Mouse (Mus musculus): ENCODE results near the gene Jpt2. TPM values are rescaled to one million over a fixed set of nuclear protein-coding genes. Genes with fewer than 3 reads are reported as not detected.
A peak's percentile ranks its signal among the peaks of the same experiment; 100 is the strongest.
"Not testable (repeated sequence)": the region's sequence is repeated elsewhere in the genome, so short reads cannot be mapped to it uniquely, and the experiment has no call there.

Gene Jpt2
- polyA plus RNA-seq, 1 experiment = 220 TPM

GRCm38 (mm10) chr17:24943036-24943435 is 17.5 kb downstream of the Jpt2 start:
- Histone ChIP-seq H3K27ac (ENCODE audit: insufficient read depth, low read length) (no peak overlapping the region), H3K4me3 (ENCODE audit: low read depth, low read length) (no peak overlapping the region), H3K9me3 (replicated peaks; ENCODE audit: control insufficient read depth, insufficient read depth, low read length, poor library complexity, severe bottlenecking) (no peaks in the 10 kb centered on the region), H3K4me1 (ENCODE audit: control insufficient read depth, insufficient read depth, low read length) (no peaks in the 10 kb centered on the region), H3K27me3 (ENCODE audit: control insufficient read depth, insufficient read depth, low read length, poor library complexity, severe bottlenecking) (no peaks in the 10 kb centered on the region), H3K9ac (ENCODE audit: low read depth, poor library complexity, severe bottlenecking) (no peak overlapping the region), H3K36me3 (ENCODE audit: control insufficient read depth, insufficient read depth, low read length, poor library complexity, severe bottlenecking) (peaks cover 46% of the 10 kb centered on the region)
- no peak for TF ChIP-seq EP300 (IDR thresholded peaks at IDR 0.05; ENCODE audit: insufficient read depth, low read depth, low read length)
- TF ChIP-seq POLR2A (IDR thresholded peaks at IDR 0.05; ENCODE audit: insufficient read depth, low read length) = no peak
- TF ChIP-seq CTCF (IDR thresholded peaks at IDR 0.05; ENCODE audit: low read depth, low read length) = no peak

GRCm38 (mm10) chr17:24942453-24942852 is 18.0 kb downstream of the Jpt2 start:
- H3K4me1 ChIP-seq (ENCODE audit: control insufficient read depth, insufficient read depth, low read length); H3K4me3 ChIP-seq (ENCODE audit: low read depth, low read length); H3K9ac ChIP-seq (ENCODE audit: low read depth, poor library complexity, severe bottlenecking); H3K27ac ChIP-seq (ENCODE audit: insufficient read depth, low read length); H3K9me3 ChIP-seq (replicated peaks; ENCODE audit: control insufficient read depth, insufficient read depth, low read length, poor library complexity, severe bottlenecking); H3K27me3 ChIP-seq (ENCODE audit: control insufficient read depth, insufficient read depth, low read length, poor library complexity, severe bottlenecking): not testable (repeated sequence)
- peaks cover 40% of the 10 kb centered on the region for H3K36me3 ChIP-seq (ENCODE audit: control insufficient read depth, insufficient read depth, low read length, poor library complexity, severe bottlenecking)
- peak; percentile 50 for TF ChIP-seq CTCF (IDR thresholded peaks at IDR 0.05; ENCODE audit: low read depth, low read length)

GRCm38 (mm10) chr17:24937266-24937665 is 23.2 kb downstream of the Jpt2 start:
- H3K9ac ChIP-seq (ENCODE audit: low read depth, poor library complexity, severe bottlenecking) = peak overlapping the region; percentile 9
- H3K36me3 ChIP-seq (ENCODE audit: control insufficient read depth, insufficient read depth, low read length, poor library complexity, severe bottlenecking) = peaks cover 6% of the 10 kb centered on the region
- no peaks in the 10 kb centered on the region for H3K4me1 ChIP-seq (ENCODE audit: control insufficient read depth, insufficient read depth, low read length)
- H3K4me3 ChIP-seq (ENCODE audit: low read depth, low read length) = peak overlapping the region; percentile 91
- H3K27me3 ChIP-seq (ENCODE audit: control insufficient read depth, insufficient read depth, low read length, poor library complexity, severe bottlenecking) = no peaks in the 10 kb centered on the region
- H3K9me3 ChIP-seq (replicated peaks; ENCODE audit: control insufficient read depth, insufficient read depth, low read length, poor library complexity, severe bottlenecking) = no peaks in the 10 kb centered on the region
- TF ChIP-seq EP300 (IDR thresholded peaks at IDR 0.05; ENCODE audit: insufficient read depth, low read depth, low read length) = no peak
- TF ChIP-seq POLR2A (IDR thresholded peaks at IDR 0.05; ENCODE audit: insufficient read depth, low read length) = no peak
- no peak for TF ChIP-seq CTCF (IDR thresholded peaks at IDR 0.05; ENCODE audit: low read depth, low read length)
- 0 out of 2 replicates have a peak overlapping the region, but pooled peaks have one; percentile 33 for H3K27ac ChIP-seq (ENCODE audit: insufficient read depth, low read length)

- Histone ChIP-seq H3K4me3 (ENCODE audit: low read depth, low read length) (peak within 1 kb of the TSS; percentile 91), H3K9ac (ENCODE audit: low read depth, poor library complexity, severe bottlenecking) (peak within 1 kb of the TSS; percentile 9), H3K27ac (ENCODE audit: insufficient read depth, low read length) (0 out of 2 replicates have a peak within 1 kb of the TSS, but pooled peaks have one; percentile 33), H3K4me1 (ENCODE audit: control insufficient read depth, insufficient read depth, low read length) (no peaks in the 10 kb centered on the region), H3K36me3 (ENCODE audit: control insufficient read depth, insufficient read depth, low read length, poor library complexity, severe bottlenecking) (peaks cover 3% of the 10 kb centered on the region), H3K27me3 (ENCODE audit: control insufficient read depth, insufficient read depth, low read length, poor library complexity, severe bottlenecking) (no peaks in the 10 kb centered on the region), H3K9me3 (replicated peaks; ENCODE audit: control insufficient read depth, insufficient read depth, low read length, poor library complexity, severe bottlenecking) (no peaks in the 10 kb centered on the region)
- TF ChIP-seq EP300 (IDR thresholded peaks at IDR 0.05; ENCODE audit: insufficient read depth, low read depth, low read length) = 0 out of 2 replicates have a peak, but pooled peaks have one; percentile 40
- TF ChIP-seq CTCF (IDR thresholded peaks at IDR 0.05; ENCODE audit: low read depth, low read length) = peak; percentile 35
- peak; percentile 96 for TF ChIP-seq POLR2A (IDR thresholded peaks at IDR 0.05; ENCODE audit: insufficient read depth, low read length)
These were observed 23.9 kb downstream of the Jpt2 start, which contains the start of gene Mapk8ip3 for GRCm38 (mm10) chr17:24936259-24937237. Gene Mapk8ip3 (minus strand): TSS chr17:24936977.

GRCm38 (mm10) chr17:24935666-24936065 is 24.8 kb downstream of the Jpt2 start:
- TF ChIP-seq POLR2A (IDR thresholded peaks at IDR 0.05; ENCODE audit: insufficient read depth, low read length) = no peak
- no peak for TF ChIP-seq CTCF (IDR thresholded peaks at IDR 0.05; ENCODE audit: low read depth, low read length)
- TF ChIP-seq EP300 (IDR thresholded peaks at IDR 0.05; ENCODE audit: insufficient read depth, low read depth, low read length) = no peak

GRCm38 (mm10) chr17:24934926-24935325 is 25.6 kb downstream of the Jpt2 start:
- H3K36me3 ChIP-seq (ENCODE audit: control insufficient read depth, insufficient read depth, low read length, poor library complexity, severe bottlenecking) = 0 out of 2 replicates have a peak, but pooled peaks cover 2% of the 10 kb centered on the region
- H3K4me1 ChIP-seq (ENCODE audit: control insufficient read depth, insufficient read depth, low read length) = no peaks in the 10 kb centered on the region
- no peak overlapping the region for H3K4me3 ChIP-seq (ENCODE audit: low read depth, low read length)
- TF ChIP-seq EP300 (IDR thresholded peaks at IDR 0.05; ENCODE audit: insufficient read depth, low read depth, low read length) (no peak), POLR2A (IDR thresholded peaks at IDR 0.05; ENCODE audit: insufficient read depth, low read length) (no peak), CTCF (IDR thresholded peaks at IDR 0.05; ENCODE audit: low read depth, low read length) (no peak)
- no peaks in the 10 kb centered on the region for H3K27me3 ChIP-seq (ENCODE audit: control insufficient read depth, insufficient read depth, low read length, poor library complexity, severe bottlenecking)
- H3K9ac ChIP-seq (ENCODE audit: low read depth, poor library complexity, severe bottlenecking) = no peak overlapping the region
- no peaks in the 10 kb centered on the region for H3K9me3 ChIP-seq (replicated peaks; ENCODE audit: control insufficient read depth, insufficient read depth, low read length, poor library complexity, severe bottlenecking)
- H3K27ac ChIP-seq (ENCODE audit: insufficient read depth, low read length) = no peak overlapping the region

More at GRCm38 (mm10) chr17:24935666-24936065, 24.8 kb downstream of the Jpt2 start:
- no peaks in the 10 kb centered on the region for H3K4me1 ChIP-seq (ENCODE audit: control insufficient read depth, insufficient read depth, low read length)
- H3K9ac ChIP-seq (ENCODE audit: low read depth, poor library complexity, severe bottlenecking) = no peak overlapping the region
- H3K4me3 ChIP-seq (ENCODE audit: low read depth, low read length) = no peak overlapping the region
- no peaks in the 10 kb centered on the region for H3K27me3 ChIP-seq (ENCODE audit: control insufficient read depth, insufficient read depth, low read length, poor library complexity, severe bottlenecking)
- no peaks in the 10 kb centered on the region for H3K9me3 ChIP-seq (replicated peaks; ENCODE audit: control insufficient read depth, insufficient read depth, low read length, poor library complexity, severe bottlenecking)
- H3K36me3 ChIP-seq (ENCODE audit: control insufficient read depth, insufficient read depth, low read length, poor library complexity, severe bottlenecking) = 0 out of 2 replicates have a peak, but pooled peaks cover 2% of the 10 kb centered on the region
- no peak overlapping the region for H3K27ac ChIP-seq (ENCODE audit: insufficient read depth, low read length)

Data from ES-Bruce4 (cell line).